Mouse (Mus musculus): ENCODE measurements around the gene Ucp2. TPM values are rescaled to one million over a fixed set of nuclear protein-coding genes. Genes with fewer than 3 reads are reported as not detected.

The Ucp2 gene
- total RNA-seq, 2 experiments from 2014 or later, result 99.2 to 413 TPM

DNA sequence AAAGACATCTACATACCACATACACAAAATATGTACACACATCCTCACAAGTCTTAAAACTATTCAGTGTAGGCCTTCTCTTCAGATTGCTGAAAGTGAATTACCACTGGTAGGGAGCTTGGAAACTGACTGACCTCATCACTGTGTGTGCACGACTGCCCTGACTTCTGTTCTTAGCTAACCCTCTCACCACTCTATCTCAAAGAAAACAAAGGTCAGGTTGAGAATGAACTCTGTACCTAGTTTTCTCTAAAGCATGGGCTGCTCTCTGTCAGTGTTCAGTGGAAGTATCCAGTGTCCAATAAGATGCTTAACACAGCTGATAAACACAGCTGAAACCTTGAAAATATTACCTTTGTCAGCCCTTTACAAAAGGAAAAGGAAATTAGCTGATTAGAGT lies 51.3 kb downstream of the Ucp2 start:
- no peak for ATAC-seq (replicated peaks; ENCODE audit: poor library complexity, severe bottlenecking)

DNA sequence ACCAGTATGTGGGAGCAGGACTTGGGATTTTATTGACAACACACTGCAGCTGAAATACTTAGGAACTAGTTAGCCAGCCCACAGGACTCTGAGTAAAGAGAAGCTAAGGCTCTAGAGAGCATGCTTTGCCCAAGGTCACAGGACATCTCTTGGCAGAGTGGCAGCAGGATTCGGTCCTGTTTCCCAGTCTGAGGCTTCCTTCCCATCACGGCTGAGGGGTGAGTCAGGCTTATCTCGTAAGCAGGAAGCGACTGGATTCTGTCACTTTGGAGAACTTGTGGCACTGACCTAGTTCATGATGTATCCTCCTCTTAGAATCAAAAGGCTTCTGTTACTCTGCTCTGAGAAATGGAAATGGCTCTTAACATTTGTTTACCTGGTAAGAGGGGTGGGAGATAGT lies 54.5 kb downstream of the Ucp2 start:
- no peak for ATAC-seq (replicated peaks; ENCODE audit: poor library complexity, severe bottlenecking)

DNA sequence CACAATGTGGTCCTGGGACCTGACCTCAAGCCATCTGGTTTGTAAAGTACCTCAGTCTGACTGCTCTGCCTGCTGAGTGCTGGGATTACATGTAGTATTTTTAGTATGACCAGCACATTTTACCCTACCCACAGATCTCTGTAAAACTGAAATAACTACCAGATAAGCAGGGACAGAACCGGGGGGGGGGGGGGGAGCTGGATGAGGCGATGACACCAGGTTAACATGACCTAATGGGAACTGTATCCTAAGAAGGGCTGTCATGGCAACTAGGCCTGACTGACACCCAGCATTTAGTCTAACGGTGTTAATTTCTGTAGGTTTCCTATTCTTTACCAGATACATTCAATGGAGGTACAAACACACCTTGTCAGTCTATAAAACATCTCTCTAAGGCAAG lies 56.7 kb downstream of the Ucp2 start:
- no peak for ATAC-seq (replicated peaks; ENCODE audit: poor library complexity, severe bottlenecking)

DNA sequence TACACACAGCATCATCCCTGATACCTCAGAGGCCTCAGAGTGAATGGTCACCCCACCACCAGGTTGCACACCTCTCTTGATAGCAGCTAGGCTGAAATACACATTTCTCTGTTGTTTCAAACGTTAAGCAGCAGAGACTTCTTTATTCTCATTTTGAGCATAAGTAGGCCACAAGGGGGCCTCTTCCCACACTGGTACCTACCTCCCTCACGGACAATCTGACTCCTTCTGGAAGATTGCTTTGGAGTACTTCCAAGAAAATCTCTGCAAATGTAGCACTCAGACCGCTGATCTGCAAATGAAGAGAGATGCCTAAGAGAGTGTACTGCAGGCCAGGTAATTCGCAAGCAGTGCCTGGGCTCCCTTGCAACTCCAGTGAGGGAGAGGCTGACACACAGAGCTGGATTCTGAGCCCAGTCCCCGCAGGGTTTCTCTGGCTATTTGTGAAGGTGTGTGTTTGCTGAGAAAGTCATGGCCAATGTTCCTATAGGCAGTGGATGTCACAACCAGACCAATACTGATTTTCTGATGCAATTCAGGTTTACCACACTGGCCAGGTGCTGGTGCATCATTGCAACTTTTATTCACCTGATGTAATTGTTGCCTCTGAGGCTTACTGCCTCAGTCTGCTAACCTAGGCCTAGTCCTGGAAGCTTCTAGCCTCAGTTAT lies 57.3 kb downstream of the Ucp2 start:
- ATAC-seq (replicated peaks; ENCODE audit: poor library complexity, severe bottlenecking), result no peak

Other genes starting within 250 kb of the Ucp2 start
- not detected in 2 replicates for gene P4ha3, start 207.8 kb upstream of the Ucp2 start, total RNA-seq (2014; fragmentation: Nextera tagmentation)
- not detected in 2 replicates for gene P4ha3, start 207.8 kb upstream of the Ucp2 start, total RNA-seq (2017)
- gene C2cd3, start 121.1 kb upstream of the Ucp2 start, total RNA-seq (2014; fragmentation: Nextera tagmentation), result 50.5 and 60.2 TPM in 2 replicates
- gene C2cd3, start 121.1 kb upstream of the Ucp2 start, total RNA-seq (2017), result 21.0 and 30.9 TPM in 2 replicates
- 24.9 and 27.0 TPM in 2 replicates for gene Ppme1, start 121.0 kb upstream of the Ucp2 start, total RNA-seq (2014; fragmentation: Nextera tagmentation)
- gene Ppme1, start 121.0 kb upstream of the Ucp2 start, total RNA-seq (2017), result 42.7 and 71.7 TPM in 2 replicates
- not detected in 2 replicates for gene Ucp3, start 20.3 kb upstream of the Ucp2 start, total RNA-seq (2014; fragmentation: Nextera tagmentation)
- gene Ucp3, start 20.3 kb upstream of the Ucp2 start, total RNA-seq (2017), result not detected in 2 replicates
- gene Dnajb13, start 21.6 kb downstream of the Ucp2 start, total RNA-seq (2014; fragmentation: Nextera tagmentation), result not detected in 2 replicates
- not detected in 2 replicates for gene Dnajb13, start 21.6 kb downstream of the Ucp2 start, total RNA-seq (2017)
- 5.4 and 14.1 TPM in 2 replicates for gene Coa4, start 43.7 kb downstream of the Ucp2 start, total RNA-seq (2014; fragmentation: Nextera tagmentation)
- 20.0 and 21.1 TPM in 2 replicates for gene Coa4, start 43.7 kb downstream of the Ucp2 start, total RNA-seq (2017)
- 55.9 and 62.1 TPM in 2 replicates for gene Rab6a, start 114.1 kb downstream of the Ucp2 start, total RNA-seq (2014; fragmentation: Nextera tagmentation)
- gene Rab6a, start 114.1 kb downstream of the Ucp2 start, total RNA-seq (2017), result 43.0 and 56.3 TPM in 2 replicates
- 67.1 TPM in 2 replicates for gene Mrpl48, start 115.0 kb downstream of the Ucp2 start, total RNA-seq (2014; fragmentation: Nextera tagmentation)
- gene Mrpl48, start 115.0 kb downstream of the Ucp2 start, total RNA-seq (2017), result 88.1 and 99.5 TPM in 2 replicates
- not detected in 2 replicates for gene Plekhb1, start 169.1 kb downstream of the Ucp2 start, total RNA-seq (2014; fragmentation: Nextera tagmentation)
- gene Plekhb1, start 169.1 kb downstream of the Ucp2 start, total RNA-seq (2017), result not detected in 2 replicates
- gene Fam168a, start 213.3 kb downstream of the Ucp2 start, total RNA-seq (2014; fragmentation: Nextera tagmentation), result 29.7 and 32.1 TPM in 2 replicates
- gene Fam168a, start 213.3 kb downstream of the Ucp2 start, total RNA-seq (2017), result 6.3 and 9.5 TPM in 2 replicates

All from granulocyte monocyte progenitor cell, adult 5-6 weeks (primary cell).